Mouse (Mus musculus) heart, embryonic 15.5 days (tissue): ENCODE data around the gene Espn. TPM values are rescaled to one million over a fixed set of nuclear protein-coding genes. Genes with fewer than 3 reads are reported as not detected.

ENCODE experiments used
- ATAC-seq: fragments of 200-750 bp; cut with Nextera tagmentation; replicated peaks from 2 replicates; pipeline ENCODE4 v1.8.0; 2017; ENCODE audit warnings: low read depth, moderate TSS enrichment; ENCODE audit not compliant: insufficient number of reproducible peaks, insufficient read depth, low FRiP score
- H3K27ac ChIP-seq: fragments of 300-500 bp; sonication (generic); 2 replicates; pipeline ENCODE4 v1.5.1; 2015; ENCODE audit warnings: mild to moderate bottlenecking, inconsistent platforms
- H3K27me3 ChIP-seq: fragments of 300-500 bp; sonication (generic); 2 replicates; pipeline ENCODE4 v1.6.1; 2015; ENCODE audit warnings: inconsistent platforms
- H3K36me3 ChIP-seq: fragments of 300-500 bp; sonication (generic); 2 replicates; pipeline ENCODE4 v1.6.1; 2015; ENCODE audit warnings: mild to moderate bottlenecking, inconsistent platforms
- H3K4me1 ChIP-seq: fragments of 300-500 bp; sonication (generic); replicated peaks from 2 replicates; pipeline ENCODE4 v1.6.1; 2015; ENCODE audit warnings: inconsistent platforms
- H3K4me2 ChIP-seq: fragments of 300-500 bp; sonication (generic); 2 replicates; pipeline ENCODE4 v1.6.1; 2015; ENCODE audit warnings: inconsistent platforms, mild to moderate bottlenecking, moderate library complexity
- H3K4me3 ChIP-seq: fragments of 300-500 bp; sonication (generic); 2 replicates; pipeline ENCODE4 v1.5.1; 2015; ENCODE audit warnings: mild to moderate bottlenecking, inconsistent platforms
- H3K9ac ChIP-seq: fragments of 300-500 bp; sonication (generic); 2 replicates; pipeline ENCODE4 v1.6.1; 2015; ENCODE audit warnings: mild to moderate bottlenecking, inconsistent platforms
- H3K9me3 ChIP-seq: fragments of 300-500 bp; sonication (generic); replicated peaks from 2 replicates; pipeline ENCODE4 v1.6.1; 2016; ENCODE audit warnings: inconsistent platforms
- WGBS: fragments of 180-500 bp; shearing (Covaris S2); methylation state at CpG from one replicate; pipeline ENCODE4 v1.1.7; 2015; ENCODE audit warnings: mixed read lengths; 5-methylcytosine and 5-hydroxymethylcytosine counted together
- polyA plus RNA-seq: library from polyadenylated mRNA; unstranded; fragments of >200 nt; fragmentation: Nextera tagmentation; extraction: Ambion mirVana; gene quantifications from 2 replicates; pipeline ENCODE4 v1.2.1, GENCODE M21; 2015

Gene Espn
- polyA plus RNA-seq, 1 experiment from 2014 or later, result 0.93 TPM

DNA sequence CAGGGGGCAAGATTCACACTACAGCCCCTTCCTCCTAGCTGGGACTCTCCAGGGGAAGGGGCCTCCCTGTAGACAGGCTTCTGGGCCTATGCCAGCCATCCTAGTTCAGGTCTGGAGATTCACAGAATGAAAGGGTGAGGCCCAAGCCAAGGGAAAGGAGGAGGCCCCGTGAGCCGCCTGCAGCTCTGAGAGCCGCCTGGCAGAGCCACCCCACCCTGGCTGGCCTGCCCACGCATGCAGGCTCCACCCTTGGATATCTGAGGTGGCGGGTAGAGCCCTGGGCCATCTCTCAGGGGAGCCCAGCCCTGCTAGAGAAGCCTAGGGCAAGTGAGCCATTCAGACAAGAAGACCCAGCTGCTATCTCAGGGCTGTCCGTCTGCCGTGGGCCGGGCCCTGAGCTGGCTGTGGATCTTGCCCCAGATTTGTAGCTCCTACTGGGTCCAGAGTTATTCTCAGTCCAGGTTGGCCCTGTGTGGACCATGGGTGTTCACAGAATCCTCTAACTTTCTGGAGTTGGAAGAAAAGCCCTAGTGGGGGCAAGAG lies 59.3 kb downstream of the Espn start:
- 39% methylated on average over 8 of the region's 8 CpGs for WGBS
- no peak overlapping the region for H3K27ac ChIP-seq

DNA sequence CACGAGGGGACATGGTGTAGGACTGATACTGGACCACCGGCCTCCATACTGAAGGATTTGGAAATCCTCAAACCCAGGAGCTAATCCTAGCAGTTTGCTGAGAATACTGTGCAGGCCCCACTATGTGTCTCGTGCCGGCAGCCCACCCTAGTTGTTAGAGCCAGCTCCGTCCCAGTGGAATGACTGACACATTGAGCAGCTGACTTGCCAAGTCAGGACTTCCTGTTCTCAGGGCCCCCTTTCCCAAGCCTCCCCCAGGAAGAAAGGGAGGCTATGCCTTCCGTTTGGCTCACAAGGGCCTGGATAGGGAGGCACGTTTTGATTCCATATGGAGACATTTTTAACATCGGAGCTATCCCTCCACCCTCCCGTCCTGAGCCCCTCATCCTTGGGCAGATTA lies 62.0 kb downstream of the Espn start:
- no peaks in the 10 kb centered on the region for H3K27me3 ChIP-seq
- no peak overlapping the region for H3K4me2 ChIP-seq
- no peak overlapping the region for H3K27ac ChIP-seq
- peaks cover 40% of the 10 kb centered on the region for H3K4me1 ChIP-seq
- no peak overlapping the region for H3K9ac ChIP-seq
- H3K36me3 ChIP-seq, result no peaks in the 10 kb centered on the region
- no peak overlapping the region for H3K4me3 ChIP-seq
- ATAC-seq, result no peak
- no peaks in the 10 kb centered on the region for H3K9me3 ChIP-seq
- WGBS, result 66% methylated on average over 9 of the region's 9 CpGs

More for the DNA sequence above, 59.3 kb downstream of the Espn start:
- no peak overlapping the region for H3K9ac ChIP-seq
- peaks cover 40% of the 10 kb centered on the region for H3K4me1 ChIP-seq
- no peaks in the 10 kb centered on the region for H3K27me3 ChIP-seq
- H3K36me3 ChIP-seq, result no peaks in the 10 kb centered on the region
- H3K9me3 ChIP-seq, result no peaks in the 10 kb centered on the region
- no peak overlapping the region for H3K4me2 ChIP-seq
- ATAC-seq, result no peak
- no peak overlapping the region for H3K4me3 ChIP-seq

DNA sequence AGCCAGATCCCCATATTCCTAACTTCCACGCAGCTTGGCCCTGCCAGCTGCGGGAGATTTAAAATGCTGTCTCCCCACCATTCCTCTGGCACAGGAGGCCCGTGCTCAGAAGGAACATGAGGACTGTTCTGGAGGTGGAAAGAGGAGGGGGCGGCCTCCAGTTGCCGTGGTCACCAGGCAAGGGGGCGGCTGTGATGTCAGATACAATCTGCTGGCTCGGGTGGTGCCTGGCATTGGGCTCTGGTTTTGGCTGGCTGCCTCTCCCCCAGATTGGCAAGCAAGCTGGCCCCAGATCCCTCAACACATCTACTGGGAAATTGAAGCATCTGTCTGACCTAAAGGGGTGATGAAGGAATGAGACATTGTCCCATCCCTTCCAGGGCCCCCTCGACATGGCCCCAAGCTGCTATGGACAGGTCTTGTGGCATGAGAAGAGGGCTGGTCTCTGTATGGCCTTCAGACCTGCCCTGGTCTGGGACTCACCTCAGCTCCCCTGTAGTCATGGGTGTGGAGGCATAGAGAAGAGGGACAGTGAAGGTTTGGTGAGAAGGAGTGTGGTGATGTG lies 63.5 kb downstream of the Espn start:
- no peak overlapping the region for H3K9ac ChIP-seq
- peak overlapping the region; percentile 91; the same call in 1 of the 2 replicates for H3K4me3 ChIP-seq
- H3K4me1 ChIP-seq, result peaks cover 40% of the 10 kb centered on the region
- H3K9me3 ChIP-seq, result no peaks in the 10 kb centered on the region
- peak overlapping the region; percentile 84 for H3K4me2 ChIP-seq
- H3K36me3 ChIP-seq, result no peaks in the 10 kb centered on the region
- no peaks in the 10 kb centered on the region for H3K27me3 ChIP-seq
- no peak overlapping the region for H3K27ac ChIP-seq
- no peak for ATAC-seq
- 58% methylated on average over 8 of the region's 8 CpGs for WGBS

DNA sequence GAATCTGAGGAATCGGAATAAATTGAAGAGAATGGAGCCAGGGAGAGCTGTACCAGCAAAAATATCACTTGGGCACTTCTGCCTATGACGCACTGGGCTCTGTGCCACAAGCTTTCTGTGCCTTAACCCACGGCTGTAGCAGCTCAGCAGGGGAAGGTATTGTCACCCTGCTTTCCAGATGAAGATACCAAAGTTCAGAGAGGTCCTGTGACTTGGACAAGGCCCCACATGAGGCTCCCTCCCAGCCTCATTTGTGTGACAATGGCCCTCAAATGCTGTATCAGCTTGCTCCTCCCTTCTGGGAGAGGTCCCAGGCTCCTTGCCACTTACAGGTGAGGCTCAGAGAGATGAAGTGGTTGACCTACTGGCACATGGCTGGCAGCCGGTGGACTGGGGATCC lies 64.0 kb downstream of the Espn start:
- Histone ChIP-seq H3K4me3 (peak overlapping the region; percentile 91), H3K9me3 (no peaks in the 10 kb centered on the region), H3K9ac (no peak overlapping the region), H3K36me3 (no peaks in the 10 kb centered on the region), H3K4me1 (peaks cover 38% of the 10 kb centered on the region), H3K4me2 (peak overlapping the region; percentile 84), H3K27me3 (no peaks in the 10 kb centered on the region), H3K27ac (no peak overlapping the region)
- ATAC-seq, result no peak
- WGBS, result 40% methylated on average over 4 of the region's 4 CpGs

DNA sequence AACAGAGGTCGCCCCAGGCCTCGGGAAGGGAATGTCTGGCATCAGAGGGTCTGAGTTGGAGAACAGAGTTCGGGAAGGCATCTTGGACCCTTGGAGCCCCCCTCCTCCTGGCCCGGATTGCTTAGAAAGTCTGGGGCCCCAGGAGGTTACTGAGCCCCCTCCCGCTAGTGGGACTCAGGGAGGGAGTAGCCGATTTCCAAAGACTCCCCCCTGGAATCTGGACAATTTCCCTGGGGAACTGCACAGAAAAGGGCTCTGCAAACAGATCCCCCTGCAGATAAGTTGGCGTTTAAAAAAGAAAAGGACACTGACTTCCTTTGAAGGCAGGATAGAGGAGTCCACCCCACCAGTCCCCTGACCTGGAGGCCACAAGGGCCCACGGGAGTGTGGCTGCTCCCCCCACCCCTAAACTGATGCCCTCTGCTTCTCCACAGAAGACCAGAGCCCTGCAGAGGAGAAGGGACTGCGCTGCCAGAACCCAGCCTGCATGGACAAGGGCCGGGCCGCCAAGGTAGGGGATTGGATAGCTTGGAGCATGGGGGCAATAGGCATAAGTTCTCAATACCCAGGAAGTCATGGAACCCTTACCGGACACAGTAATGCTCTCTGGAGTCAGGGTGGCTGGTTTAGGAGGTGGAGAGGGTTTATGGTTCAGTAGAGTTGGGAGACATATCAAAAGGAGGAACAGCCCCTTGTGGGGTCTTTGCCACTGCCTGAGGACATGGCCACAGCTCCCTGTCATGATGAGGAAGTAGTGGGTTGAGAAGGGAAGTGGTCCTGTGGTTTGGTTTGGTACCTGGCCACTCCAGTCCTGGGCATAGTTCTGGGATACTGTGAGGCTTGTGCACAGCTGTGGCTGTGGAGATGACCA lies 64.7 kb downstream of the Espn start:
- Histone ChIP-seq H3K4me1 (peaks cover 31% of the 10 kb centered on the region), H3K27me3 (no peaks in the 10 kb centered on the region), H3K36me3 (no peaks in the 10 kb centered on the region), H3K4me3 (peak overlapping the region; percentile 91), H3K9me3 (no peaks in the 10 kb centered on the region), H3K27ac (peak overlapping the region; percentile 63; the same call in 1 of the 2 replicates), H3K9ac (peak overlapping the region; percentile 91), H3K4me2 (peak overlapping the region; percentile 84)
- WGBS, result 5% methylated on average over 12 of the region's 12 CpGs
- no peak for ATAC-seq

DNA sequence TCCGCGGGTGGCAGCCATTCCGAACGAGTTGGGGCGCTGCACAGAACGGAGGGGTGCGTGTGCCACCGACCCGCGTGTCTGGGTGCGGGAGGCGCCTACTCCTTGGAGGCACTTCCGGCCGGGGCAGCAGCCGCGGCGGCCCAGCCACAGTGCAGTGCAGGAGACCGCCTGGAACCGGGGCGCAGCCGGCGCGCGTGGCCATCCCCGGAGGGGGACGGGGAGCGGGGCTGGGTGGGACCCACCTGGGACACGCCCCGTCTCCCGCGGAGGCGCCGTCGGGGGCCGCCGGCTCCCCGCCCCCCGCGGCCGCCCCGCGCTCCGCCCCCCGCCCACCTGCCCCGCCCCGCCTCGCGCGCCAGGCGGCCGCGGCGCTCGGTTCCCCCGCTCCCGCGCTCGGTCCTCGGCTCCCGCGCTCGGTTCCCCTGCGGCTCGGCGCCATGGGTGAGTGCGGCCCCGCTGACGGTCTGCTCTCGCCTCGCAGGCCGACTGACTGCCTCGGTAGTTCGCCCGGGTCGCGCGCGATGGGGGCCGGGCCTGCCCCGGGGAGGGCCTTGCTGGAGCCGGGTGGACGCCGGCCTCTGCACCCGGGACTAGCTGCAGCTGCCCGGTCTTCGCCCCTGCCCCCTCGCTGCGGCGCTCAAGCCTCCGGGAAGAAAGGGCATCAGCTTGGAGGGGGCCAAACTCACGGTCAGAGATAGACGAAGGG lies 65.5 kb downstream of the Espn start:
- H3K27ac ChIP-seq, result peak overlapping the region; percentile 63; the same call in 1 of the 2 replicates
- peak overlapping the region; percentile 91 for H3K4me3 ChIP-seq
- H3K4me2 ChIP-seq, result peak overlapping the region; percentile 84
- no peaks in the 10 kb centered on the region for H3K9me3 ChIP-seq
- H3K27me3 ChIP-seq, result no peaks in the 10 kb centered on the region
- H3K36me3 ChIP-seq, result no peaks in the 10 kb centered on the region
- peak overlapping the region; percentile 91 for H3K9ac ChIP-seq
- ATAC-seq, result peak; percentile 83
- WGBS, result under 1% methylated on average over 75 of the region's 92 CpGs
- H3K4me1 ChIP-seq, result peaks cover 27% of the 10 kb centered on the region

DNA sequence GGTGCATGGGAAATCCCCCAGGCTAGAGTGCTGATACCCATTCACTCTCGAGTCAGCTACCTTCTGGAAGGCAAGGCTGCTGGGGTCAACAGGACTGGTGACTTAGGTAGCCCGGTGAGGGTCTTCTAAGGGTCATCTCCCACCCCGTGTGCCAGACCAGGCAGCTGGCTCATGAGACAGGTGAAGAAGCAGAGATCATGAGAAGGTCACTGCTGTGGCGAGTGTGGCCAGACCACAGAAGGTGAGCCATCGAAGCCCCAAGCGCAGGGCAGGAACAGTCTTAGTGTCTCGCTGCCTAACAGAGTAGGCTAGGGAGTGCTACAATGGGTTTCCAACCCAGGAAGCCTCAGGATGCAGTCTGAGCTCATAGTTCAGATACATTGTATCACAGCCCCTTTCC lies 67.6 kb downstream of the Espn start:
- no peaks in the 10 kb centered on the region for H3K9me3 ChIP-seq
- peaks cover 24% of the 10 kb centered on the region for H3K4me1 ChIP-seq
- ATAC-seq, result no peak
- no peaks in the 10 kb centered on the region for H3K27me3 ChIP-seq
- no peak overlapping the region for H3K4me2 ChIP-seq
- no peak overlapping the region for H3K27ac ChIP-seq
- no peaks in the 10 kb centered on the region for H3K36me3 ChIP-seq
- H3K9ac ChIP-seq, result no peak overlapping the region
- H3K4me3 ChIP-seq, result no peak overlapping the region
- 82% methylated on average over 7 of the region's 7 CpGs for WGBS

DNA sequence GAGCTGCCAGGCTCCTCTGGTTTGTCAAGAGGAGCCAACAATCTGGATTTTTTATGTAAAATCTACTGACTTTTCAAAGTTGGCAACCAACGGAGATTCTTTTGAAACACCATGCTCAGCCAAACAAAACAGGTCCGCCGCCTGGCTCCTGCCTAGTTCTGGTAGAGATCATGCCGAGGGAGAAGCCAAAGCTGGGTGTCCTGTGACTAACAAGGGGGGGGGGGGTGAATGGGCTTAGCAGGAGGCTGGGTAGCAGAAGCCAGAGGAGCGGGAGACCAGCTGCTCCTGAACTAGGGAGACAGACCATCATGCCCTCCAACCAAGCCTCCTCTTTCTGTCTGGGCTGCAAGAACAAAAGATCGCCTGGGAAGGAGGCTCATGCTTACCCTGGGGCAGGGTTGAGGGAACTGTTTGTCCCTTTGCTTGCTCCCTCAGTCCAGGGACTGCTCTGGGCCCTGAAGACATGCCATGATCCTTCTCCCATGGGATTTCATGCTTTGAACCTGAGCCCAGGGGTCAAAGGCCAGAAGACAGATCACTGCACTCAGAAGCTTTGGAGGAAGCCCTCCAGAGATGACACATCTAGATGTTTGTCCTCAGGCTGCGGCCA lies 68.5 kb downstream of the Espn start:
- Histone ChIP-seq H3K27me3 (no peaks in the 10 kb centered on the region), H3K27ac (no peak overlapping the region), H3K4me1 (peaks cover 18% of the 10 kb centered on the region), H3K4me2 (no peak overlapping the region), H3K4me3 (no peak overlapping the region), H3K9ac (no peak overlapping the region), H3K36me3 (no peaks in the 10 kb centered on the region), H3K9me3 (no peaks in the 10 kb centered on the region)
- 63% methylated on average over 7 of the region's 7 CpGs for WGBS
- no peak for ATAC-seq

DNA sequence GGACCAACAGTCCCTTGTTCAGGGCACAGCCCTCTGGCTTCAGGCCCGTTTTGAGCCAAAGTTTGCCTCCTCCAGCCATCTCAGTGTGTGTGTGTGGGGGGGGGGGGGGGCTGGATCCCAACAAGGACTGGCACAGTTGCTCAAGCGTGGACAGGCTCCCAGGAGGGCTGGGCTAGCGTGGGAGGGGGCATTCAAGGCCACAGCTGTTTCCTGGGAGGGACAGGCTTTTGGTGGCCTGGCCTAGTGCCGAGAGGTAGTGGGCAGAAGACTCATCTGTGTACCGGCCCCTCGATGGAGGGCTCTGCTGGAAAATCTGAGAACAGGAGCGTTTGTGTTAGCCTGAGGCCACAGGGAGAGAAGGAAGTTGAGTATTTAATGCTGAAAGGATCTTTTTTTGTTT lies 72.2 kb downstream of the Espn start:
- no peak overlapping the region for H3K4me2 ChIP-seq
- H3K27me3 ChIP-seq, result no peaks in the 10 kb centered on the region; the same call in 1 of the 2 replicates
- WGBS, result 62% methylated on average over 7 of the region's 7 CpGs
- no peak for ATAC-seq
- no peak overlapping the region for H3K4me3 ChIP-seq
- H3K9me3 ChIP-seq, result no peaks in the 10 kb centered on the region
- H3K36me3 ChIP-seq, result no peaks in the 10 kb centered on the region
- no peak overlapping the region for H3K9ac ChIP-seq
- no peak overlapping the region for H3K27ac ChIP-seq
- no peaks in the 10 kb centered on the region for H3K4me1 ChIP-seq

DNA sequence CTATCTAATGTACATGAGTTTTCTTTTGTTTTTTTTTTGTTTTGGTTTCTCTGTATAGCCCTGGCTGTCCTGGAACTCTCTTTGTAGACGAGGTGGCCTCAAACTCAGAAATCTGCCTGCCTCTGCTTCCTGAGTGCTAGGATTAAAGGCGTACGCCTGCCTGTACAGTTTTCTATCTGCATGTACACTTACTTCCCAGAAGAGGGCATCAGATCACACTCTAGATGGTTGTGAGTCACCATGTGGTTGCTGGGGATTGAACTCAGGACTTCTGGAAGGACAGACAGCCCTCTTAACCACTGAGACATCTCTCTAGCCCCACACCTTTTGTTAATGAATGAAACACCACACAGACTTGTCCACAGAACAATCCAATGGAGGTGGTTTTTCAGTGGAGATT lies 72.9 kb downstream of the Espn start:
- Histone ChIP-seq H3K4me3 (no peak overlapping the region), H3K4me2 (no peak overlapping the region), H3K27me3 (no peaks in the 10 kb centered on the region; the same call in 1 of the 2 replicates), H3K36me3 (no peaks in the 10 kb centered on the region), H3K27ac (no peak overlapping the region), H3K9me3 (no peaks in the 10 kb centered on the region), H3K4me1 (no peaks in the 10 kb centered on the region), H3K9ac (no peak overlapping the region)
- ATAC-seq, result no peak
- 92% methylated on average over 3 of the region's 3 CpGs for WGBS

DNA sequence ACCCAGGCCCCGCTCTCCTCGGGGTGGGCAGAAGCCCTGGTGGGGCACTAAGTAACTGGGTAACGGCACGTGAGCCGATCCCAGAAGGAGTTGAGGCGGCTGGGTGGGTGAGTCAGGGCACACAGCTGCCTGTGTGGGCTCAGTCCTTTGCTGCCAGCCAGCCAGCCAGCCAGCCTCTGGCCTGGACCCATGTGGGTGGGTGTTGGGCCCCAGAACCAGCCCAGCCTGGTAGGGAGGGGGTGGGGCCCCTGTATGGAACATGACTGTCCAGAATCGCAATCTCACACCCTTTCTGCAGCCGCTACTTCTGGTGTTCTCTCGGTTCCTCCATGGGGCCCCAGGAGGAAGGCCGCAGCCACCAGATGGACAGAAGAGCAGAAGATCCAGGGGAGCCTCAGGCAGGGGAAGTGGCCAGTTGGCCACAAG lies 74.1 kb downstream of the Espn start:
- no peaks in the 10 kb centered on the region for H3K36me3 ChIP-seq
- H3K27me3 ChIP-seq, result no peaks in the 10 kb centered on the region; the same call in 1 of the 2 replicates
- H3K9ac ChIP-seq, result no peak overlapping the region
- H3K4me3 ChIP-seq, result no peak overlapping the region
- H3K9me3 ChIP-seq, result no peaks in the 10 kb centered on the region
- no peak overlapping the region for H3K27ac ChIP-seq
- H3K4me1 ChIP-seq, result 0 out of 2 replicates have a peak, but pooled peaks cover 4% of the 10 kb centered on the region
- 83% methylated on average over 10 of the region's 10 CpGs for WGBS
- ATAC-seq, result no peak
- no peak overlapping the region for H3K4me2 ChIP-seq
